Mouse (Mus musculus): ENCODE results near the gene Blvra. TPM values are rescaled to one million over a fixed set of nuclear protein-coding genes. Genes with fewer than 3 reads are reported as not detected.

The Blvra gene
- polyA plus RNA-seq, 1 experiment from 2014 or later = 36.0 TPM

DNA sequence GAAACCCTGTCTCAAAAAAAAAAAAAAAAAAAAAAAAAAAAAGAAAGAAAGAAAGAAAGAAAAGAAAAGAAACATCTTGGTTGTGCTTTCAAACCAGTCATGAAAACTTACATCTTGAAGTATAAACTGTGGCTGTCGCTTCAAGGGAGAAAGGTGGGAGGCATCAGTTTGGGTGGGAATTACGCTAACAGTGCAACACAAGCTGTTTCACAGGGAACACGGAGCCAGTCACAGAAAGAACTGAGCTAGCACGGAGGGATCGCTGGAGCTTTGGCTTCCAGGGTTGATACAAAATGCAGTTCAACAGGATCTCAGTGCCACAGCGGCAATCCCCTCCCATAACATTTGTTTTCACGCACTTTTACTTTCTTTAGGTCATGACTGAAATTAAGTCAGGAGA lies 69.5 kb downstream of the Blvra start:
- H3K4me3 ChIP-seq = no peak overlapping the region
- H3K9me3 ChIP-seq = no peaks in the 10 kb centered on the region
- no peak overlapping the region for H3K27ac ChIP-seq
- H3K36me3 ChIP-seq = peaks cover 25% of the 10 kb centered on the region
- 87% methylated on average over 7 of the region's 7 CpGs for WGBS
- H3K4me1 ChIP-seq = peaks cover 36% of the 10 kb centered on the region
- H3K27me3 ChIP-seq (ENCODE audit: insufficient read depth, poor library complexity, severe bottlenecking) = peaks cover 22% of the 10 kb centered on the region
- no peak for DNase-seq (ENCODE audit: low spot score)

DNA sequence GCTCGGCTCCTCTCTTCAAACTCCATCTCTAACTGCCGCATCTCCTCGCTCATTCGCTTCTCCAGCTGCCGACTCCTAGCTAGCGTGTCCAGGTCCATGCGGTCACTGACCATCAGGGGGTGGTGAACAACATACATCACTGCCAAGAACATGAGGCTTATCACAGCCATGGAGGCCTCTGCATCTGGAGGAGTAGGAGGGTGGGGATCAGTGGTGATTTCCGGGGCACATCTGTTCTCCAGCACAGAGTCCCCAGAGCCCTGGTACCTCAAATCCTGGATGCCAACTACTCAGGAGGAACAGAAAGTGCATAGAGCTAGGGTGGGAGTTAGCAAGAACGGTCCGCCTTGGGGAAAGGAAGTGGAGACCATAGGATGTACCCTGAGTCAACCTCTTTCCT lies 71.6 kb downstream of the Blvra start:
- no peak for DNase-seq (ENCODE audit: low spot score)
- Histone ChIP-seq H3K9me3 (no peaks in the 10 kb centered on the region), H3K27ac (peak overlapping the region; percentile 22; the same call in 1 of the 2 replicates), H3K36me3 (peaks cover 25% of the 10 kb centered on the region), H3K27me3 (ENCODE audit: insufficient read depth, poor library complexity, severe bottlenecking) (peaks cover 22% of the 10 kb centered on the region), H3K4me3 (peak overlapping the region; percentile 68; the same call in 1 of the 2 replicates), H3K4me1 (peaks cover 28% of the 10 kb centered on the region)
- 81% methylated on average over 10 of the region's 10 CpGs for WGBS

DNA sequence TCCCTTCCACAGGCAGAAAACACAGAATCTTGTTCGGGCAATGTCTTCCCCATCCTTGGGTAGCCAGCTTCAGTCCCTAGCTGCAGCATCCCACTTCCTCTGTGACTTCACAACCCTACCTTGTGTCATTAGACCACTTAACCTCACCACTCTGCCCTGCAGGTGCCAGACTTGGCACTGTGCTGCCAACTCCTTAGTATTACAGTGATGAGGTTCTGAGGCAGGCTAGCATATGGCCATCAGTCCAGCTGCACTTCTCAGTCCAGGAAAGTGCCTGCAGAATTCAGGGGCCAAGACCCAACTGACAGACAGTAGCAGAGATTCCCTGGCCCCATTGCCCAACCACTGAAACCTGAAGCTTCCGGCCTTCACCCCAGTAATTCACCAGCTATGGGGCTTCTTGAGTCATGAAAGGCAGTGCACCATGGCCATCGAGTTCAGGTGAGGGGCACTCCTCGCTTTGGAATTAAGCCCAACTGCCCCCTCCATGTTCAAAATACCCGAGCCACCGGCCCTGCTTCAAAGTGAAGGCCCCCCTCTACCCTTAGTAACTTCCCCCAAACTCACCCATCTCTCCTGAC lies 72.2 kb downstream of the Blvra start:
- H3K4me1 ChIP-seq = peaks cover 24% of the 10 kb centered on the region
- peak overlapping the region; percentile 85 for H3K27ac ChIP-seq
- H3K27me3 ChIP-seq (ENCODE audit: insufficient read depth, poor library complexity, severe bottlenecking) = peaks cover 22% of the 10 kb centered on the region
- DNase-seq (ENCODE audit: low spot score) = no peak
- H3K36me3 ChIP-seq = peaks cover 25% of the 10 kb centered on the region
- peak overlapping the region; percentile 68 for H3K4me3 ChIP-seq
- WGBS = 13% methylated on average over 6 of the region's 6 CpGs
- no peaks in the 10 kb centered on the region for H3K9me3 ChIP-seq

DNA sequence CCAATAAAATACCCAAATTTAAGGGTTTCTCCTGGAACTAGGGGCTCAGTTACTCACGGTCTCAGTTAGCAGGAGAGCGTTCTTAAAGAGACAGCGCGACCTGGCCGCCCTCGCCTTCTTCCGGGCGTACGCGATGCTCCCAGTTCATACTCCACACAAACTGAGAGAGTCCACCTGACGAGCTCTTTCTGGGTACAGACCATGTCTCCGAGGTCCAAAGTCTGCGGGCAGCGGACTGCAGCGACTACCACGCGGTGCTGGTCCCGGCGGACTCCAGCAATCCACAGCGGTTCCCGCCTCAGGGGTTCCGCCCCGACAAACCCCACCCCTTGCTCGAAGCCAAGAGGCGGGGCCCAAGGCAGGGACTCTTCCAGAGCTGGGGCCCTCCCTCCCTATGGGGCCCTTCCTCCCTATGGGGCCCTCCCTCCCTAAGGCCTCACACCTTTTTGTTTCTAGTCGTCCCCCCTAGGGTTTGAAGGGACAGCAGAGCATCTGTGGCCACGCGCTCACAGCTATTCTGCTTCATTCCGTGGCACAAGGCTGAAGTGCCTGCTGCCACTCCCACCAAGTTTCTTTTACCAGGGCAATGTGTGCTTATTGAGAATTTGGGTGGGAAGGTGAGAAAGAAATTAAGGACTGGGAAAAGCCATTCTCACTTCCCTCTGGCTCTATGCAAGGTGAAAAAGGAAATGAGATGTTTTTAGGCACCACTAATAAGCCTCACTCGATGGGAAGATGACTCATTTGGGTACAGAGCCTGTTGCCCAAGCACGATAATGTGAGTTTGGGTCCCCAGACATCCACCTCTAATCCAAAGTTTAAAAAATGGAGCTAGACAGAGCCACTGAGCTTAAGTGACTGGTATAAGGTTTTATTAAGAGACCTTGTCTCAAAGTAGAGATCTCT lies 72.9 kb downstream of the Blvra start, which contains the start of gene Itpripl1:
TSS of gene Itpripl1 (minus strand) at position 285 of the 906 bp plus-strand sequence.
- Histone ChIP-seq H3K36me3 (peaks cover 25% of the 10 kb centered on the region), H3K27me3 (ENCODE audit: insufficient read depth, poor library complexity, severe bottlenecking) (peaks cover 22% of the 10 kb centered on the region), H3K9me3 (no peaks in the 10 kb centered on the region), H3K4me3 (peak within 1 kb of the TSS; percentile 68), H3K4me1 (peaks cover 24% of the 10 kb centered on the region), H3K27ac (peak within 1 kb of the TSS; percentile 85)
- 3% methylated on average over 31 of the region's 31 CpGs for WGBS
- DNase-seq (ENCODE audit: low spot score) = peak; percentile 92

DNA sequence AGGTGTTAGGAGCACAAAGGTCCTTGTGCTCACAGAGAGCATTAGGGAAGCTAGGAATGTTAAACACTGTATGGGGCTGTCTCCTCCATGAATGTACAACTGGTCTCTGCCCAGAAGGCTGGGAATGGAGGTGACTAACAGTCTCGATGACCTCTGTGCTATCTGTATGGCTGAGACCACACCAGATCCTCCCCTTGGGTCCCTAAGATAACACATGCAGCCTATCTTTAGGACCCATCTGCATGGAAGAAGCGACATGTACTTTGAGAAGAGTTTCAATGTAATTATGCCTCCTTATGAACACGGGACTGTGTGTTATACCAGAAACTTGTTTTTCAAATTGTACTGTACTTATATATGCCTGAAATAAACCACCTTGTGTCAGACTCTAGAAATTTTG lies 75.2 kb downstream of the Blvra start:
- 73% methylated on average over 3 of the region's 3 CpGs for WGBS
- Histone ChIP-seq H3K4me3 (no peak overlapping the region), H3K36me3 (peaks cover 9% of the 10 kb centered on the region), H3K27ac (no peak overlapping the region), H3K27me3 (ENCODE audit: insufficient read depth, poor library complexity, severe bottlenecking) (peaks cover 19% of the 10 kb centered on the region), H3K9me3 (no peaks in the 10 kb centered on the region), H3K4me1 (peaks cover 24% of the 10 kb centered on the region)
- no peak for DNase-seq (ENCODE audit: low spot score)

Small RNA genes within 50 kb of the gene (microRNA-seq; reads per million reads assigned to microRNA genes)
- gene Gm24081 = not detected

Other genes with a start within 250 kb of the Blvra start
- gene Trpm7, start 194.4 kb upstream of the Blvra start, polyA plus RNA-seq (2016; fragmentation: Nextera tagmentation; extraction: Ambion mirVana) = 41.3 and 48.5 TPM in 2 replicates
- gene Sppl2a, start 137.4 kb upstream of the Blvra start, polyA plus RNA-seq (2016; fragmentation: Nextera tagmentation; extraction: Ambion mirVana) = 28.6 and 33.6 TPM in 2 replicates
- 11.3 and 12.5 TPM in 2 replicates for gene Ap4e1, start 61.9 kb upstream of the Blvra start, polyA plus RNA-seq (2016; fragmentation: Nextera tagmentation; extraction: Ambion mirVana)
- gene Ncaph, start 63.3 kb downstream of the Blvra start, polyA plus RNA-seq (2016; fragmentation: Nextera tagmentation; extraction: Ambion mirVana) = 70.9 and 76.9 TPM in 2 replicates
- 12.4 and 13.1 TPM in 2 replicates for gene Itpripl1, start 72.8 kb downstream of the Blvra start, polyA plus RNA-seq (2016; fragmentation: Nextera tagmentation; extraction: Ambion mirVana)
- 2.0 TPM in 2 replicates for gene 1810024B03Rik, start 137.6 kb downstream of the Blvra start, polyA plus RNA-seq (2016; fragmentation: Nextera tagmentation; extraction: Ambion mirVana)
- gene Snrnp200, start 137.7 kb downstream of the Blvra start, polyA plus RNA-seq (2016; fragmentation: Nextera tagmentation; extraction: Ambion mirVana) = 61.8 and 64.4 TPM in 2 replicates
- 58.3 and 61.1 TPM in 2 replicates for gene Ciao1, start 177.2 kb downstream of the Blvra start, polyA plus RNA-seq (2016; fragmentation: Nextera tagmentation; extraction: Ambion mirVana)
- gene Tmem127, start 177.2 kb downstream of the Blvra start, polyA plus RNA-seq (2016; fragmentation: Nextera tagmentation; extraction: Ambion mirVana) = 22.1 and 23.1 TPM in 2 replicates
- 97.1 and 110 TPM in 2 replicates for gene Stard7, start 199.6 kb downstream of the Blvra start, polyA plus RNA-seq (2016; fragmentation: Nextera tagmentation; extraction: Ambion mirVana)

Measured in heart, embryonic 10.5 days (tissue).